Mouse (Mus musculus): ENCODE results near the gene Gm20716.

The Gm20716 gene

GRCm38 (mm10) chr2:168229116-168230025 is 793 bp downstream of the Gm20716 start:
- in situ Hi-C loops (cut with MboI, MseI), result no loop called here

DNA sequence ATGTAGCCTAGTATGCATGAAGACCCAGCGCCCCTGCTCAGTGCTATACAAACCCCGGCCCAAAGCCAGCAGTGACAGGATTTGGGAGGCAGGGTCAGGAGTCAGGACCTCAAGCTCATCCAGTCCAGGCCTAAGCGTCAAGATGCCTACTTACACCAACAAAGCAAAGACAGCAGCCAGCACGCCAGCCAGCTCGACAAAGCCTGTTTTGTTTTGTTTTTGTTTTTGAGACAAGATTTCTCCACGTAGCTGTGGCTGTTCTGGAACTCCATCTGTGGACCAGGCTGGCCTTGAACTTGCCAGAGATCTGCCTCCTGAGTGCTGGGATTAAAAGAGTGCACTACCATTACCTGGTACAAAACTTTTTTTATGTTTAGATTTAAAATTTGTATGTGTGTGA is 6.8 kb downstream of the Gm20716 start:
- in situ Hi-C loops (cut with MboI, MseI), result no loop called here

DNA sequence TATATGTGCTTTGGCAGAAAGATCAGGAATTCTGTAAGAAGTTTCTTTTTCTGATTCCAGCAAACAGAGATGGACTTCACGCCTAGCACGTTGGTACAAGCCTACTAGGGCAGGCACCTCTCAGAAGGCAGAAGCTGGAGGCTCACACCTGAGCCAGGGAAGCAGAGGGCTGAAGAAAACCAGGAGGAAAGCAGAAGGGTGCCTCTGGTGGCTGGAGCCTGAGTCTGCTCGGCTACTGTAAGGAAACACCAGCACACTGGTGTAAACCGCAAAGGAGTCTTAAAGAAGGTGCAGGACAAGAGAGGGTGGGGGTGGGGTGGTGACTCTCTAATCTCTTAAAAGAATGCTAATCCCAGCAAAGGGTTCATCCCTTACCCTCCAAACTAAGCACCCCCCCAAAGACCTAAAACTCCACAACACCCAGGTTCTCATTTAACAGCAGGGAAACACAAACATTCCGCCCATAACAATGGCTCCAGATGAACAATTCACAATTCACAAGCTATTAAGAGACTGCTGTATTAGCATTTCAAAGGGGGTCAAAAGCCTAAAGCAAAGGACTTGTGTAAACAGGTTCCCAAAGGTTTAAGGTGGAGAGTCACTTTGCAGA is 16.3 kb downstream of the Gm20716 start:
- in situ Hi-C loops (cut with MboI, MseI), result no loop called here

DNA sequence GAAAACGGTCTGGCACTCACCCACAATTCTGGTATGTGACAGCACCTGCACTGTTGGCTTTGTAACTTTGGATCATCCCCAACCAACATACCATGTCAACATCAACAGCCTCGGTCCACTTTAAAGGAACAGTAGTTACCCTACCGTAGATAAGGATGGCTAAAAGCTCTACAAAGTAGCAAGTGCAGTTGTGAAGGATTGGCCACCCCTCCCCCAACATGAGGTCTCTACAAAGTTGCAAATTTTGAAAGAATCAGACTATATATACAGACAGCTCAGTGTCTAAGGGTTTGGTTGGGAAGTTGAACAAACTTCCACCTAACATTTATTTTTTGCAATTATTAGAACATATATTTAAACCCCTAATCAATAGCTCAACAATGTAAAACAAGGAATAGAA is 22.3 kb downstream of the Gm20716 start:
- in situ Hi-C loops (cut with MboI, MseI), result no loop called here

DNA sequence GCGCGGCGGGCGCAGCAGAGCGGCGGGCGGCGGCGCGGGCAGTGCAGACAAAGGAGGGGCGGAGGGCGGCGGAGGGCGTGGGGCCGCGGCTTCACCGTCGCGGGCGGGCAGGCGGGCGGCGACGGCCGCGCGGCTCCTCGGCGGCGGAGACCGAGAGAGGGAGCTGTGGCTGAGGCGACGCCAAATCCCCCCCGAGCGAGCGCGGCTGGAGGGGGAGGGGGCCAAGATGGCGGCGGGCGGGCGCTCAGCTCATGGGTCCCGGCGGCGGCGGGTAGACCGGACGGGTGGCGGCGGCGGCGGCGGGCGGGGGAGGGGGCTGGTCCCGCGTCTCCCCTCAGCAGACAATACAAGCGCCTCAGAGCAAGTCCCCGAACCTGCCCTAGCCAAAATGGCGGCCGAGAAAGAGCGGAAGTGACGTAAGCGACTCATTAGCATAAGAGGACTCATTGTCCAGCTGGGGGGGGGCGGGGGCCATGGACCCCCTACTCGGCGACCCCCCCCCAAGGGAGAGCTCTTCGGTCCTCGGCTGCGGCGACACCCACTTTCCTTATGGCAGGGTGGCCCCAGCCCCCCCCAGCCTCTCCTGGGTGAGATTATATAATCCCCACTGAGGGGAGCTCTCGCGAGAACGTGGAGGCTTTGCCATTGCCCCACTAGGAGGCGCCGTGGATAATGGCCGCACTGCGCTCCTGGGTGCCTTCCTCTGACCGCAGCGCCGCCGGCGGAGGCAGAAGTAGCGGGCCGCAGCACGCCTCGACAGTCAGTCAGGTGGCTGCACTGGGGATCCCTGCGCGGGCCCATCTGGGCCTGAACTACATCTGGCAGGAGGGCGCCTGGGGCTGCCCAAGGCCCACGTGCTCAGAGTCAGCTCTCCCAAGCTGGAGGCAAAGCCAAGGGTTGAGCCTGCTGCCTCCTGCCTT is 23.2 kb downstream of the Gm20716 start, which contains the start of gene Adnp:
Adnp (minus strand) TSS at position 388 of the 920 bp plus-strand sequence.
- in situ Hi-C loops (cut with MboI, MseI), result no loop called here

- in situ Hi-C loops (cut with MboI, MseI), result no loop called here
Measured at GRCm38 (mm10) chr2:168205681-168206631, 24.2 kb downstream of the Gm20716 start.

GRCm38 (mm10) chr2:168205265-168205664 is 24.9 kb downstream of the Gm20716 start:
- in situ Hi-C loops (cut with MboI, MseI), result no loop called here

- in situ Hi-C loops (cut with MboI, MseI), result loop anchor here (5.0 kb wide), 1 partner anchor 92 kb away; no protein-coding TSS in a partner anchor
Measured at GRCm38 (mm10) chr2:168204476-168204999, 25.6 kb downstream of the Gm20716 start.

DNA sequence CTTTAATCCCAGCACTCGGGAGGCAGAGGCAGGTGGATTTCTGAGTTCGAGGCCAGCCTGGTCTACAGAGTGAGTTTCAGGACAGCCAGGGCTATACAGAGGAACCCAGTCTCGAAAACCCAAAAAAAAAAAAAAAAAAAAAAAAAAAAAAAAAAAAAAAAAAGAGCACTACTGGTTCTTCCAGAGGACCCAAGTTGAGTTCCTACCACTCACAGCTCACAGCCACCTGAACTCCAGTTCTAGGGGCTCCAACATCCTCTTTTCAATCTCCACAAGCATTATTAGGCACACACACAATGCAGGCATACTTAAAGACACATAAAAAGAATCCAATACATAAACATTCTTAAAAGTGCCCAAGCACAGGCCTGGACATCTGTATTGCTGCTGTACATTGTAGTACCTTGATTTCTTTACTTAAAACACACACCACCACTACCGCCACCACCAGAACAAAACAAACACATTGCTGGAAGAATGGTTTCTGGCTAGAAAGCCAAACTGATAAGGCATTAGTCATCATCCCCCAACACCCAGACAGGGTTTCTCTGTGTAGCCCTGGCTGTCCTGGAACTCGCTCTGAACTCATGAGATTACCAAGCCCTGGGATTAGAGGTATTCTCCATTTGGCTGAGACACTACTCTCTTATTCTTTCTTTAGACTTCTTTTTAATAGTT is 30.0 kb downstream of the Gm20716 start:
- in situ Hi-C loops (cut with MboI, MseI), result loop anchor here (5.0 kb wide), 1 partner anchor 88 kb away; no protein-coding TSS in a partner anchor

- in situ Hi-C loops (cut with MboI, MseI), result loop anchor here (5.0 kb wide), 1 partner anchor 37 kb away; no protein-coding TSS in a partner anchor
Measured at GRCm38 (mm10) chr2:168199476-168199875, 30.7 kb downstream of the Gm20716 start.

DNA sequence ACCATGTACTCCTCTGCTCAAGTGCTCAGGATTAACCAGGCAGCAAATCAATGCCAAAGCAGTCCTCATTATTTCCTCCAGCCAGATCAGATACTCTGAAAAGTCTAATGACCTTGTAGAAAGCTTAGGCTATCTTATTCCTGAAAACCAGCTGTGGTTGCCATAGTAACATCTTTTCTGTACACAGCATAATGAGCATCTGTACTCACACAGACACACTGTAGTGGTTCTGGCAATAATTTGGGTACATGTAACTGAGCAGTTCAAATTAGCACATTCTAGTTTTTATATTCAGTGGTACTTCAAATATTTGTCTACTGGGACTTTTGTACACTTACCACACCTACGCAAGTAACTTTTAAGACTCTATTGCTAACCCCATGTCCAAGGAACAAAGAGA is 31.7 kb downstream of the Gm20716 start:
- in situ Hi-C loops (cut with MboI, MseI), result loop anchor here (5.0 kb wide), 1 partner anchor 36 kb away; no protein-coding TSS in a partner anchor

GRCm38 (mm10) chr2:168195721-168196120 is 34.4 kb downstream of the Gm20716 start:
- in situ Hi-C loops (cut with MboI, MseI), result loop anchor here (5.0 kb wide), 1 partner anchor 33 kb away; no protein-coding TSS in a partner anchor

- in situ Hi-C loops (cut with MboI, MseI), result no loop called here
Measured at GRCm38 (mm10) chr2:168193685-168194084, 36.5 kb downstream of the Gm20716 start.

- in situ Hi-C loops (cut with MboI, MseI), result no loop called here
Measured at GRCm38 (mm10) chr2:168191856-168192255, 38.3 kb downstream of the Gm20716 start.

DNA sequence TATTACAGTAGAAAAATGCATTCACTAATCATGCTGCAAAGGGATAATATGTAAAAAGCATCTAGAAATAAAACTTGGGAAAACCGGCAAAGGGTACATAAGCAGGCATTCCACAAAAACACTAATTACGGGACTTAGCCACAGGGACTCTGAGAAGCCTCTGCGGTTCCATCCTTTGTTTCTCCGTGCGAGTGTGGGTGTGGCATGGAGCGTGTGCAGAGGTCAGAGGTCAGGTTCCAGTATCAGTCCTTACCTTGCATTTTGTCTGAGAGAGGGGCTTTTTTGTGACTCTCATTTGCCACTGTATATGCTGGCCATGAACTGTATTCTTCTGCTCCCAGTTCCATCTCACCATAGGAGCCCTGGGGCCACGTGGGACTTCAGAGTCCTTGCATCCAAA is 54.2 kb downstream of the Gm20716 start:
- in situ Hi-C loops (cut with MboI, MseI), result no loop called here

DNA sequence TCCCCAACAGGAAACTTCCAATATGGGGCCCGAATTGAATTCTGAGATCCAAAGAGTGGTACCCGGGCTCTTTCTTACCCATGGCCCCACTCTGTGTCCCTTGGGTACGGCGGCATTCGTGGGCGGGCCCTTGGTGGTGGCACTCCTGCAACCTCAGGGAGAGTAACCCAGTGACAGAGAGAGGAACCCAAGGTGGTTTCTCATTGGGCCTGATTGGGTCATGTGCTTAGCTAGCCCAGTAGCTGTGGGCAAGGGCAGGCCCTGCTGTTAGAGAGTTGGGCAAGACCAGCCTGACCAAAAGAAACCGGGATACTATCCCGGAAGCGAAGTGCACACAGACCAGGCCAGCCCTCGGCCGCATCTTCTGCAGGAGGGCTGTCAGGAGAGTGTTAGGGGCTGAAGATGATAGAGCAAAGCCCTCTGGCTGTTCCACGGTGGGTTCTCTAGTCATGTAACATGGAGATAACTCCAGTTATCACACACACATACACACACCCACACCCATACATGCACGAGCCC is 59.9 kb downstream of the Gm20716 start:
- in situ Hi-C loops (cut with MboI, MseI), result no loop called here

DNA sequence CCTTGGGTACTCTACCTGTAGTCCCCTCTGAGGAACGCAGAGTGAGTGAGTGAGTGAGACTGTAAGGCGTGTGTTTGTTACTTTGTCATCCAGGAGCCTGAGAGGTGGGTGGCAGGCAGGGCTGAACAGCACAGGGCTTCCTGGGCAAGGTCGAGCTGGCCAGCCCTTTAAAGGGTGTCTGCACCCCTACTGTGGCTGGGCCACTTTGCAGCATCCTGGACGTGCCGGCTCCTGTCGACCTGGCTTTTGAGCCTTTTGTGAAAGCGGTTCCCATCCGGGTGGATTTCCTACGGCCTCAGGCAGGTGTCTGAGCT is 60.4 kb downstream of the Gm20716 start:
- in situ Hi-C loops (cut with MboI, MseI), result no loop called here

GRCm38 (mm10) chr2:168168892-168169799 is 61.0 kb downstream of the Gm20716 start:
- in situ Hi-C loops (cut with MboI, MseI), result no loop called here
